Mouse (Mus musculus): ENCODE results near the gene Mipep. TPM values are rescaled to one million over a fixed set of nuclear protein-coding genes. Genes with fewer than 3 reads are reported as not detected.

Mipep gene
- total RNA-seq, 2 experiments from 2014 or later, result 30.2 to 31.3 TPM

DNA sequence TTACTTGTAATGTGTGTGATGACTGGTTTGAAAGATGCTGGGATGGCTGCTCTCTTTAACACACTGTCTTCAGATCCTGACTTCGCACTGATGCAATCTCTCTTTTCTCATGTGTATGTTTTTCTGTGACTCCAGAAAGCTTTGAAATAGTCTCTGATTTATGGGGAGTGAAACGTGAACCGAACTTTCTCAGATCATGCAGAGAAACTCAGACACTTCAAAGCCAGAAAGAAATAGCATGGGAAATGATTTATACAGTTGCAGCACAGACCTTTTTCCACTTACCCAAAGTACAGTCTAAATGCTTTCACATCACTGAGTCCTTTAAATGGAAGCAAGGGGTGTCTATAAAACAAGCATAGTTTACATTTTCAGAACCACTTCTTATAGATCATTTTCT lies 79.0 kb downstream of the Mipep start:
- DNase-seq (ENCODE audit: low spot score in 2 of 2), result no peak

DNA sequence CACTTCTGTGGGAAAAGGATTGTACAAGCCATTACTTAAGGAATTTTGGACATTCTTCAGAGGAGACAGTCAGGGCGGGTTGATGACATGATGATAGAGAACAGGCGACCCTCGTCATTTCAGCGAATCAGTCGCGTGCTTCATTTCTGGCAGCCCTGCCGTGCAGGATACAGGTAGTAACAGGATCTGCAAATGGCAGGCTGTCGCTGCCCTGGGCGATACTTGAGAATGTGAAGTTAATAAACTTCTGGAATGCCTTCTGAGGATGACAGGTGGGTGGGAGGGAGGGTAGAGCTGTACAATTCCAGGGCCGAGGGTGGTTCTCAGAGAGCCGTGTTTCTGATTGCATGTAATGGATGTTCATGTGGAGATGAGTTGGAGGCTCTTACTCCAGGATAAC lies 82.0 kb downstream of the Mipep start:
- no peak for DNase-seq (ENCODE audit: low spot score in 2 of 2)

DNA sequence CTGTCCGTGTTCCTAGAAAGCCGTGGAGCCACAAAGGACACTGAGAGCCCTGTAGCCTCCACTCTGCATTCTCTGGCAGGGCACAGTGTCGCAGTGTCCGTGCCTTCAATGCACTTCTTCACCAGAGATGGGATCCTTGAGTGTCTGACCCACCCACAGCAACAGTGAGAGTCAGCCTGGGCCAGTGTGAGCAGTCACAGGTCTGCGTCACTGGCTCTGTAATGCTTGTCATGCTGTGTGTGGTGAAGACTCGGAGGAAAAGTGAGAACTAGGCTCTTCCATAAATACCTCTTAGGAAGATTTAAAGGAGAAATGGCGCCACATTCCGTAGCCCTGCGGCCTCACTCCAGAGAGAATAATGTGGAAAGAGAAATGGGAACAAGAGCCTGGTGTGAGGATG lies 84.0 kb downstream of the Mipep start:
- no peak for DNase-seq (ENCODE audit: low spot score in 2 of 2)

DNA sequence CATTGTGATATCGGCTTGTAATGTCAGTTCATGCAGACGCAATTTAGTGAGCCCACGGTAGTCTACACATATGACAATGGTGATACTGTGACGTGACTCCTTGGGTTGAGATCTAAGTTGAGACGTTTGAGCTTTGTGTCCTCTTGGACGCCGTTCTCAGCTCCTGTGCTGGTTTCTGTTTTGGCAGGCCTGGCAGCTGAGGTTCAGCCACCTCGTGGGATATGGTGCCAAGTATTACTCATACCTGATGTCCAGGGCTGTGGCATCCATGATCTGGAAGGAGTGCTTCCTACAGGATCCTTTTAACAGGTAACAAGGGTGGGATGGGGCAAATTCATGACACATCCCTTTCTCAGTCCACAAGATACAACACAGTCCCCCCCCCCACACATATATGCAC lies 87.5 kb downstream of the Mipep start:
- no peak for DNase-seq (ENCODE audit: low spot score in 2 of 2)

DNA sequence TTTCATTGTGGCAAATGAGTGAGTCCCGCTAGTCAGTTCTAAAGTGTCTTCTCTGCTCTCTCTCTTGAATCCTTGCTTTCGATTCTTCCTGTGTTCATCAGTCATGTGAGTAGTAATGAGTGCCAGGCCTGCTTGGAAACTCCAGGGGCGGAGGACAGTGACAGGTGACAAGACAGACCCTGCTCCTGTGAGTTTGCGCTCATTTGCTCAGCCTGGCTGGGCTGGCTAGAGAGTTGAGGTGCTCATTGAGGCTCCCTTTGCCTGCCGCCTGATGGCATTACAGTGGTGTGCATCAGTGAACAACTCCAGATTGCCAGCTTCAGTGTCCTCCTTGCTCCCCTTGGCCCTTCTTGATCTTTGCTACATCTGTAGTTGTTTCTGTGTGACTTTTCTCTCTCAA lies 97.7 kb downstream of the Mipep start:
- DNase-seq (ENCODE audit: low spot score in 2 of 2), result no peak

DNA sequence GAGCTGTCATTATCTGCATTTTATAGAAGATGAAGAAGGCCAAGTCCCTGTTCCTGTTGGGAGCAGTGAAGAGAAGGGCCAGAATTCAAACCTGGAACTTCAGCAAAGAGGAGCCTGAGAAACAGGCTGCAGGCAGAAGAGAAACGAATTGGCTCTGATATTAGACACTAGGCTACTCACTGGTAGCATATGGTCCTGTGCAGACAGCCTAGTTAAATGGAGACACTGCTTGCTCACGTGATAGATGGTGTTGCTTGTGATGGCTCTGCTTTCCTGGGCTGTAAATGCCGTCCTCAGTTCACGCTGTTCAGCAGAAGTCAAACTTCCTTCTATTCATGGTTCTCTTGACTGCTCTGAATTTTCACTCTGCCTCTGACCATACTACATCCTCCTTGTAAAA lies 98.3 kb downstream of the Mipep start:
- no peak for DNase-seq (ENCODE audit: low spot score in 2 of 2)

DNA sequence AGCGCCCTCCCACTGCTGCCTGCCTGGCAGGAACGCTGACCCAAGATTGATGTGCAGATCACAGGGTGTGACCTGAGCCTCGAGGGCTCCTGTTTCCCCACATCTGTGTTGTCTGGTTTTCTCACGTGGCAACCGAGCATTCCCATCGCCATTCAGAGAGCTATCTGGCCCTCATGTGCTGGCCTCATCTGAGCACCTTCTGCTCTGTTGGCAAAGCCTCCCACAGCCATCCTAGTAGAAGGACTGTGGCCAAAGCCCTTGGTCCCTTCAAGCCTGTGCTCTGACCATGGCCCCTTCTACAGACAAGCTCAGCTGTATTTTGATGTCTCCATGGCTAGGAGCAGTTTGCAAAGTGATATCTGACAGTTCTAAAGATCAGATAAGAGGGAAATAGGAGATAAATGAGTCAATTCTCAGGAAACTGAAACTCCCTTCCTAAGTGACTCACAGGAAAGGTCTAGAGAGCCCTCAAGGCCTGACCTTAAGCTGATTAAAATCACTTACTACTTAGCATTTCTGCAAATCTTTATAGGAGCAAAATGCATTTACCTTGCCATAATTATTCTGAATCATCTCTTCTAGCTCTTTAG lies 101.1 kb downstream of the Mipep start:
- no peak for DNase-seq (ENCODE audit: low spot score in 2 of 2)

DNA sequence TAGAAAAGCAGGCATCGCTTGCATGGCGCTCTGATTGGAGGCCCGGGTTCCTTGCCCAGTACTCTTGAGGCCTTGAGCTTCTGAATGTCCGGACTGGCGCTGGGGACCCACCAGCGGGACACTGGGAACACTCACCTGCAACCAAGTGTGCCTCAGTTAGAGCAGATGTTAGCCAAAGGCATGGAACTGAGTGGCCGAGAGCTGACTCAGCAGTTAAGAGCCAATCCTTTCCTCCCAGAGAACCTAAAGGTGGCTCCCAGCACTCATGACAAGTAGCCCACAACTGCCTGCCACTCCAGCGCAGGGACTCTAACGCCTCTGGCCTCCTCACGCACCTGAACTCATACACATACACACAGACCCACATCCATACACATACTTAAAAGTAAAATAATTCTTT lies 109.5 kb downstream of the Mipep start:
- DNase-seq (ENCODE audit: low spot score in 2 of 2), result no peak

DNA sequence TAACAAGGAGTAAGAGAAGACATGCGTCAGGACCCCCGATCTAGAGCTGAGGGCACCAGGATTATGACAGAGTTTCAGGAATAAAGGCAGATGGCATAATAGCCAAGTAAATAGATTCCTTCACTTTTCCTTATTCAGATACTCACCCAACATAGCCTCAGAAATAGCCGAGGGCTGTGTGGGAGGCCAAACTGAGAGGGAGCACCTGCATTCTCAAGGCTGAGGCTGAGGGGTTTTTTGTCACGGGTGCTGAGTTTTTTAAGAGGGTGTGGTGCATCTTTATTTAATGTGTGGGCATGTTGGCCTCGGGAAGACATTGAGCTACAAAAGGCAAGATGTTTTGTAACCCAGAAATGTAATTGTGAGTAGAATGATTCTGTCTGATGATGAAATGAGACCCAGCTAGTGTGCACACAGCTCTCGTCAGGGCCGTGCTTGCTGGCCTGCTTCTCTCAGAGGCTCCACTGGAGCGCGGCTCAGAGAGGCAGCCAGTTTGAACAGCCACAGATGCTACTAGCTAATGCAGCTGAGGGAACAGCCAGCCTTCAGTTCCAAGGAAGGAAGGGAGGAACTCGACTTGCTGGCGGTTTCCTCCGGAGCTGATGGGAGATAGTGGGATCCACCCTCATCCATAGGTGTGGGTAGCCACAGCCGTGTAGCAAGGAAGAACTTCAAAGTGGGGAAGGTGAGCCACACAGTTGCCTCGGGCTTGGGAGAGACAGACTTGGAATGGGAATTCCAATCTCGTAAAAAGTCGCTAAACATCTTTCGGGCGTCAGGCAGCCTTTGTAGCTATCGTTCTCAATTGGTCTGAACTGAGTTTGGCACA lies 111.0 kb downstream of the Mipep start:
- DNase-seq (ENCODE audit: low spot score in 2 of 2), result peak; percentile 27 to 58

DNA sequence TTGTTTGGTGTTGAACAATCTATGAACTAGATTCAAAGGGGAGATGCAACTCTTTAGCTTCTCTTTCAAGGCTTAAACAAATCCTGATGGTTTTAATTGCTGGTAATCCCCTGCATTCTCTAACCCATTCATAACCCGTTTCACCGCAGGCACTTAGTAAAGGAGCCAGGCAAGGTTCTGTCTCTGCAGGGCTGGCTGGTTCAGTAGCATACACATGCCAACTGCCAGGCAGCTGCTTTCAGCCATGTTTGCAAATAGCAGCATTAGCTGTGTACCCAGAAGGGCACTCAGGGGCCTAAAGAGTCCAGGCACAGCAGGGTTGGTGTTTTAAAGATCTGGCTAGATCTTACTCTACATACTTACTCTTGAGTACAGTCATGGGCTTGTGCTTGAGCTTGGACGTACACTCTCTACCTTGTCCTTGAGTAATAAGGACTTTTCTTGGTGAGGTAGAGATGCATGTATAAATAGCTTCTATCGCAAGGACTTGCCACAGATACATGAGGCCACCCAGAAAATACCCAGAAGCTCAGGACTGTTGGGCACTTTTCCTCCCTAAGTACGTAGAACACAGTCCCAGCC lies 113.8 kb downstream of the Mipep start:
- no peak for DNase-seq (ENCODE audit: low spot score in 2 of 2)

DNA sequence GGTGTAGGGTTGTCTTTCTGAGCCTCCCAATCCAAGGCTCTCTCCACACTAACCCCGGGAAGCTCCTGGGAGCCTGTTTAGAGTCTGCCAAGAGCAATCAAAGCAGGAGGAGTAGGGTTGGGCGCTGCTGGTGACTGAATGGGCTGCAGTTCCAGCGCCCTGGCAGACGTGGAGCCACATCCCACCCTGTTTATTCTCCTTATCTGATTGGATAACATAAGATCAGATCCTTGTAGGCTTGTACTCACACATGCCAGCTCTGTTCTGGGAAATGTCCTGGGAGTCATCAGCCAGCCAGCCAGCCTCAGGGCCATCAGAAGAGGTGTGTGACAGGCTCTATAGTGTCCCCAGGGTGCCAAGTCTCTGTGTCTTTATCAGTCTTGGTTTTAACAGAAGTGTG lies 120.1 kb downstream of the Mipep start:
- DNase-seq (ENCODE audit: low spot score in 2 of 2), result no peak

DNA sequence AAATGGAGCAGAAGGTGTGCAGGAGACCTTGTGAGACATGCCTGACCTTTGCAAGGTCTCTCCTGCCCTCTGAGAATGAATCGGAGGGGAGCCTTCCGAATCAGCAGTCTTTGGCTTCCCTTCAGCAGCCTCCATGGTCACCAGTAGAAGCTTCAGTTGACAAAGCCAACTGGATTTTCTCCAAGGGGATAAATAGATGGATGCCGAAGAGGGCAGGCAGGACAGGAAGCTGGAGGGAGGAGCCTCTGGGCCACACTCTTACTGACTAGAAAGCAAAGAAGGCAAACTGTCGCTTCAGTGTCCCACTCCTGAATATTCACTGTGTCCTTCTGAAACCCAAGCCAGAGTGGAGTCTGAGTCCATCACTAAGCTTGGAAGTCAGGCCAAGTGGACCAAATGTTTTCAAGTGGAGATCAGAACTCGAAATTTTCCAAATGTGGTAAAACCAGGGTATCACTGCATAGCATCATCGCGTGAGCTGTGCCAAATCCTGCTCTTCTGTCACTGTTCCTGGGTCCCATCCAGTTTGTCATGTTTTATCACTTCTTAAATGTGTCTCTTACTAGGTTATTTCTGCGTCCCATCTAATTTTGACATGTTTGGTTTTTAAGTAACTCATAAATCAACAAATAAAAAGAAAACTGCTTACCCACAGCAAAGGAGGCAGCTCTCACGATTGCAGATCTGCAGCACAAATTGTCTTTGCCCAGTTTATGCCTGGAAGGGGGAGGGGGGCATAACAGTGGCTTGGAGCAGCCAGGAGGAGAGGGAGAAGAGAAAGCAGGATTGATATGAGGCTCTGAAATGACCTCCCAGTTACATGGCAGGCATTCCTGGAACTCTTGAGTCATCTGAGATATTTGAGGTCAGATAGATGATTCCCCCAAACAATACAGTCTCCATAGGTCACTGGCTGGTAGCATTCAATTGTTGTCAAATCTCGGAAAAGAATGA lies 122.3 kb downstream of the Mipep start:
- no peak for DNase-seq (ENCODE audit: low spot score in 2 of 2)

DNA sequence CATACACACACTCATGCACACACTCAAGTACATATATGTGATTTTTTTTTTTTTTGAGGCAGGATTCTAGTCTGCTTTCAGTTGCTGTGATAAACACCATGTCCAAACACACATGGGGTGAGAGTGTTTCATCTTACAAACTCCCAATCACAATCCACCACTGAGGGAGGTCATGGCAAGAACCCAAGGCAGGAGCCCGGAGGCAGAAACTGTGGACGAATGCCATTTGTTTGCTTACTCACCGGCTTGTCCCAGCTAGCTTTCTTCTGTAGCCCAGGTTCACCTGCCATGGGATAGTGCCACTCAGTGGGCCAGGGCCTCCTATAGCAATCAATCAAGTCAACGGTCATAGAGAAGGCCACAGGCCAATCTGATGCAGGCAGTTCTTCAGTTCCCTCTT lies 125.0 kb downstream of the Mipep start:
- DNase-seq (ENCODE audit: low spot score in 2 of 2), result no peak

DNA sequence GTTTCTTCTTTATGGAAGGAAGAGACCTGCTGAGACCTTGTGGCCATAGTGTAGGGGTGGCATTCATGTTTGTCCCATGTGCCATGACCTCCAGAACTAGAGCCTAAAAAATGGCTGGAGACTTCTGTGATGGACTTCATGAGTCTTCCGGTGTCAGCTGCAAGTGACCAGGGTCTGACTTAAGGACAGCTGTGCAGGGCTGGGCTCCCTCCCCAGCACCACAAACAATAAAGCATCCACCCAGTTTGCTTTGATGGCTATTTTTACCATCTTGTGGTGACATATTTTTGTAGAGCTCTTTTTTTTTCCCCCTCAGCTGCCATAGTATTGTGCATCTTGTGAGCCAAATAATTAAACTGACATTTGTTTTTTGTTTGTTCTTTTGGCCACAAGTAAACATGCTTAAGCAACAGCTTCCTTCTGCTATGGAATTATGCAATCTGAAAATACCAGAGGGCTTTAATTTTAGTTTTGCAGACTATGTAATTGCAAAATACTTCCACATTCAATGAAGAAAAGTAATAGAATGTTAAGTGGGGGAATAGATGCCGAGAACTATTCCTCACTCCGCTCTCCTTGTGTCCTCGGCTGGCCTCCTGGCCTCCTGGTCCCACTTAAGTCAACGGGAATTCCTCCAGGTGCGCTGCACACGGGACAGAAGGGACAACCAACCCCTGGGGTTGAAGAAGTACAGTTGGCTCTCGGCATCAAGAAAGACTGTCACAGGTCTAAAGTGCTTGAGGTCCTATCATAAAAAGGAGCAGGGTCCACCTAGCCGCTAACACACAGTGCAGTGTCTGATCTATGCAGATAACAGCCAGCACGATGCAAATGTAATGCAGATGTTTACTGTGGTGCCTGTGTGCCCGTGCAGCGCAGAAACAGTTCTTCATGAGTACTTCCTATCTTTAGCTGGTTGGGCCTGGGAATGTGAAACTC lies 126.4 kb downstream of the Mipep start:
- no peak for DNase-seq (ENCODE audit: low spot score in 2 of 2)

DNA sequence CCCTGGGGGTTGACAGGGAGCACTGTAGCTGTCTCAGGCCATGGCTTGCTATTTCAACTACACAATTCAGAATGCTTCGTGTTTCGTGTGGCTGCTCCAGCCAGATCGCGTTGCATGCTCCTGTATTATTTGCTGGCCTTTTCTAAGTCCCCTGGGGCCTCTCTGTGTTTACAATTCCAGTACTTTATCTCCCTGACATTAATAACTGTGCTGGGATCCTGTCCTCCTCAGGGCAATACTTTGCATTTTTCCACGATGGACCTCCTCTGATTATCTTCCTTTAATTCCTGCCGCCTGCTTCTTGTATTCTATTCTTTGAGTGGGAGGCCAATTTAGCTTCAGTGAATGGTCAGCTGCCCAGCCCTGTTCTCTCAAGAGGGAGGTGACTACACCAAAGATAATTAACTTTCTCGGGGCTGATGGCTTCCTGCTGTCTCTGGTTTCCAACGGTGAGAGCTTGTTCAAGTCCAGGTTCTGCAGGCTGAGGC lies 128.7 kb downstream of the Mipep start:
- no peak for DNase-seq (ENCODE audit: low spot score in 2 of 2)

DNA sequence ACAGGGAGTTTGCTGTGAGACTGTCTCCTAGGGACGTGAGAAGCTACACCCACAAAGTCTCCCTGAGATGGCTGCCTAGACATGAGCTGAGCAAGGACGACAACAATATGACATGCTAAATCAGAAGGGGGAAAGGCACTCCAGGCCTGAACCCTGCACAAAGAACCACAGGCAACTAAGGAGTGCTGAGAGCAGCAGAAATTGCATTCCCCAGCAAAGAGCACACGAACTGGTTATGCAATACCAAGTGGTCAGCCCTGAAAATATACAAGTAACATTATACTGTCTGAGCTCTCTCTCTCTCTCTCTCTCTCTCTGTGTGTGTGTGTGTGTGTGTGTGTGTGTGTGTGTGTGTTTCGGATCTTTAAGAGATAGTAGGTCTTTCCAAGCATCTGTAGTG lies 132.3 kb downstream of the Mipep start:
- no peak for DNase-seq (ENCODE audit: low spot score in 2 of 2)

DNA sequence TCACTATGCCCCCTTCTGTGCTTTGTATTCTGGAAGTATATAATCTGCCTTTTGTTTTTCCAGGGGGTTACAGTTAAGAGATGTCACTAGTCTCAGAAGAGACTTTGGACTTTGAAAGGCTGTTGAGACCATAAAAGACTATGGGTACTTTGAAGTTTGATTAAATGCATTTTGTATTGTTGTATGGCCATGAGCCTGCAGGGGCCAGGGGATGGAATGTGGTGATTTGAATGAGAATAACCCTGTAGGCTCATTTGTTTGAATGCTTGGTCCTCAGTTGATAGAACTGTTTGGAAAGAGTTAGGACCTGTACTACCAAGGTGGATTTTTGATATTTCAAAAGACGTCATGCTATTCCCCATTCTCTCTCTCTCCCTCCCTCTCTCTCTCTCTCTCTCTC lies 141.6 kb downstream of the Mipep start:
- DNase-seq (ENCODE audit: low spot score in 2 of 2), result no peak

DNA sequence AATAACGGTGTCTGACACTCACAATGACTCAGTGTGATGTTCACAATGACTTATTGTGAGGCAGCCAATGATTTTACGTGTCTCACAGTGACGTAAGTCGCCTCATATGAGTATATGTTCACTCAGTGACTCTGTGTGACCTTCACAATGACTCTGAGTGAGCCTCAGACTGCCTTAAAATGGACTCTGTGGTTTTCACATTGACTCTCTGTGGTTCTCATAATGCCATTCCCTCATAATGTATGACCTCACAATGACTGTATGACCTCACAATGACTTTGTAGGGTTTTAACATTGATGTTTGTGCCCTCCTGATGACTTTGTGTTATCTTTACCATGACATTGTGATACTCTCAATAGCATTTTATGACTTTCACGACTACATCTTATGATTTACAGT lies 151.3 kb downstream of the Mipep start:
- DNase-seq (ENCODE audit: low spot score in 2 of 2), result no peak

DNA sequence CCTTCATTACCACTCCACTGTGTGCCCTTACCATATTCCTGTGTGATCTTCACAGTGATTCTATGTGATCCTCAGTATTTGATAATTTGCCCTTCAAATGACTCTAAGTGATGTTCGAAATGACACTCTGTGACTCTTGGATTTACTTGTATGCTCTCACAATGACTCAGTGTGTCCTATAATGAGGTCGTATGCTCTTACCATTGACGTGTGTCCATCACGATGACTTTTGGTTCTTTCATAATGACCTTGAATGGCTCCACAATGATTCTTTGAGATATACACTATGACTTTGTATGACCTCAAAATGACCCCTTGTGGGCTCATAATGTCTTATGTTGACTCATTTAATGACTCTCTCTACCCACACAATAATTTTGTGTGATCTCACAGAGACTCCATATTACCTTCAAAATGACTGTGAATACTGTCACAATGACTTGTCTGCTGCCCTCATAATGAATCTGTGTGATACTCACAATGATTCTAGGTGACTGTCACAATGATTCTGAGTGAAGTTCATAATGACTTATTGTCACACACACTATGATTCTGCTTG lies 153.2 kb downstream of the Mipep start:
- DNase-seq (ENCODE audit: low spot score in 2 of 2), result no peak
